Mouse (Mus musculus): Measurements from ENCODE around the gene Efcab9. TPM values are rescaled to one million over a fixed set of nuclear protein-coding genes. Genes with fewer than 3 reads are reported as not detected.
A peak's percentile ranks its signal among the peaks of the same experiment; 100 is the strongest.

Efcab9 gene
- polyA plus RNA-seq, 1 experiment: not detected

GRCm38 (mm10) chr11:32550102-32550501 lies 18.2 kb upstream of the Efcab9 start:
- no peak for TF ChIP-seq CTCF (IDR thresholded peaks at IDR 0.05; ENCODE audit: low read depth, low read length)
- TF ChIP-seq POLR2A (IDR thresholded peaks at IDR 0.05; ENCODE audit: borderline replicate concordance, low read depth, low read length): no peak
- H3K27ac ChIP-seq (ENCODE audit: insufficient read depth, low read depth, low read length): no peak overlapping the region
- peaks cover 33% of the 10 kb centered on the region for H3K4me1 ChIP-seq (ENCODE audit: control insufficient read depth, insufficient read depth, low read length)
- H3K4me3 ChIP-seq (ENCODE audit: insufficient read depth, low read length): no peak overlapping the region

GRCm38 (mm10) chr11:32549236-32549635 lies 17.4 kb upstream of the Efcab9 start:
- no peak for TF ChIP-seq POLR2A (IDR thresholded peaks at IDR 0.05; ENCODE audit: borderline replicate concordance, low read depth, low read length)
- no peak for TF ChIP-seq CTCF (IDR thresholded peaks at IDR 0.05; ENCODE audit: low read depth, low read length)
- peaks cover 28% of the 10 kb centered on the region for H3K4me1 ChIP-seq (ENCODE audit: control insufficient read depth, insufficient read depth, low read length)
- no peak overlapping the region for H3K4me3 ChIP-seq (ENCODE audit: insufficient read depth, low read length)
- no peak overlapping the region for H3K27ac ChIP-seq (ENCODE audit: insufficient read depth, low read depth, low read length)

GRCm38 (mm10) chr11:32548240-32548639 lies 16.4 kb upstream of the Efcab9 start:
- TF ChIP-seq CTCF (IDR thresholded peaks at IDR 0.05; ENCODE audit: low read depth, low read length) (no peak), POLR2A (IDR thresholded peaks at IDR 0.05; ENCODE audit: borderline replicate concordance, low read depth, low read length) (no peak)
- Histone ChIP-seq H3K4me3 (ENCODE audit: insufficient read depth, low read length) (no peak overlapping the region), H3K4me1 (ENCODE audit: control insufficient read depth, insufficient read depth, low read length) (peaks cover 28% of the 10 kb centered on the region), H3K27ac (ENCODE audit: insufficient read depth, low read depth, low read length) (no peak overlapping the region)

- no peak overlapping the region for H3K4me3 ChIP-seq (ENCODE audit: insufficient read depth, low read length)
- no peak for TF ChIP-seq POLR2A (IDR thresholded peaks at IDR 0.05; ENCODE audit: borderline replicate concordance, low read depth, low read length)
- TF ChIP-seq CTCF (IDR thresholded peaks at IDR 0.05; ENCODE audit: low read depth, low read length): no peak
- H3K4me1 ChIP-seq (ENCODE audit: control insufficient read depth, insufficient read depth, low read length): peaks cover 25% of the 10 kb centered on the region
- no peak overlapping the region for H3K27ac ChIP-seq (ENCODE audit: insufficient read depth, low read depth, low read length)
Measured at GRCm38 (mm10) chr11:32547391-32547947, 15.6 kb upstream of the Efcab9 start.

GRCm38 (mm10) chr11:32546483-32546882 lies 14.6 kb upstream of the Efcab9 start:
- Histone ChIP-seq H3K4me1 (ENCODE audit: control insufficient read depth, insufficient read depth, low read length) (peaks cover 31% of the 10 kb centered on the region), H3K4me3 (ENCODE audit: insufficient read depth, low read length) (no peak overlapping the region), H3K27ac (ENCODE audit: insufficient read depth, low read depth, low read length) (no peak overlapping the region)
- TF ChIP-seq CTCF (IDR thresholded peaks at IDR 0.05; ENCODE audit: low read depth, low read length) (no peak), POLR2A (IDR thresholded peaks at IDR 0.05; ENCODE audit: borderline replicate concordance, low read depth, low read length) (no peak)

GRCm38 (mm10) chr11:32545605-32546004 lies 13.7 kb upstream of the Efcab9 start:
- H3K4me1 ChIP-seq (ENCODE audit: control insufficient read depth, insufficient read depth, low read length): peaks cover 37% of the 10 kb centered on the region
- no peak overlapping the region for H3K4me3 ChIP-seq (ENCODE audit: insufficient read depth, low read length)
- TF ChIP-seq POLR2A (IDR thresholded peaks at IDR 0.05; ENCODE audit: borderline replicate concordance, low read depth, low read length): no peak
- no peak for TF ChIP-seq CTCF (IDR thresholded peaks at IDR 0.05; ENCODE audit: low read depth, low read length)
- H3K27ac ChIP-seq (ENCODE audit: insufficient read depth, low read depth, low read length): no peak overlapping the region

- TF ChIP-seq CTCF (IDR thresholded peaks at IDR 0.05; ENCODE audit: low read depth, low read length) (no peak), POLR2A (IDR thresholded peaks at IDR 0.05; ENCODE audit: borderline replicate concordance, low read depth, low read length) (no peak)
- no peak overlapping the region for H3K27ac ChIP-seq (ENCODE audit: insufficient read depth, low read depth, low read length)
- peaks cover 37% of the 10 kb centered on the region for H3K4me1 ChIP-seq (ENCODE audit: control insufficient read depth, insufficient read depth, low read length)
- no peak overlapping the region for H3K4me3 ChIP-seq (ENCODE audit: insufficient read depth, low read length)
Measured at GRCm38 (mm10) chr11:32544497-32544896, 12.6 kb upstream of the Efcab9 start.

GRCm38 (mm10) chr11:32544041-32544440 lies 12.2 kb upstream of the Efcab9 start:
- TF ChIP-seq CTCF (IDR thresholded peaks at IDR 0.05; ENCODE audit: low read depth, low read length) (no peak), POLR2A (IDR thresholded peaks at IDR 0.05; ENCODE audit: borderline replicate concordance, low read depth, low read length) (no peak)
- Histone ChIP-seq H3K4me1 (ENCODE audit: control insufficient read depth, insufficient read depth, low read length) (peaks cover 40% of the 10 kb centered on the region), H3K4me3 (ENCODE audit: insufficient read depth, low read length) (no peak overlapping the region), H3K27ac (ENCODE audit: insufficient read depth, low read depth, low read length) (0 out of 2 replicates have a peak overlapping the region, but pooled peaks have one; percentile 4)

- TF ChIP-seq CTCF (IDR thresholded peaks at IDR 0.05; ENCODE audit: low read depth, low read length) (no peak), POLR2A (IDR thresholded peaks at IDR 0.05; ENCODE audit: borderline replicate concordance, low read depth, low read length) (no peak)
- Histone ChIP-seq H3K27ac (ENCODE audit: insufficient read depth, low read depth, low read length) (peak overlapping the region; percentile 89), H3K4me3 (ENCODE audit: insufficient read depth, low read length) (no peak overlapping the region; the same call in 1 of the 2 replicates), H3K4me1 (ENCODE audit: control insufficient read depth, insufficient read depth, low read length) (peaks cover 52% of the 10 kb centered on the region)
Measured at GRCm38 (mm10) chr11:32542687-32543411, 11.0 kb upstream of the Efcab9 start.

- Histone ChIP-seq H3K27ac (ENCODE audit: insufficient read depth, low read depth, low read length) (peak overlapping the region; percentile 89), H3K4me1 (ENCODE audit: control insufficient read depth, insufficient read depth, low read length) (peaks cover 52% of the 10 kb centered on the region), H3K4me3 (ENCODE audit: insufficient read depth, low read length) (no peak overlapping the region)
- TF ChIP-seq CTCF (IDR thresholded peaks at IDR 0.05; ENCODE audit: low read depth, low read length) (no peak), POLR2A (IDR thresholded peaks at IDR 0.05; ENCODE audit: borderline replicate concordance, low read depth, low read length) (no peak)
Measured at GRCm38 (mm10) chr11:32542181-32542580, 10.3 kb upstream of the Efcab9 start.
